Mouse (Mus musculus) stomach, postnatal 0 days (tissue): Measurements from ENCODE around the gene Nbea. TPM values are rescaled to one million over a fixed set of nuclear protein-coding genes. Genes with fewer than 3 reads are reported as not detected.

Source experiments
- ATAC-seq: fragments of 200-750 bp; cut with Nextera tagmentation; 2 replicates; pipeline ENCODE4 v1.8.0; 2017; ENCODE audit not compliant: low FRiP score, low TSS enrichment
- DNase-seq: peaks from one replicate; pipeline ENCODE4 v3.0.0-alpha.2; 2016; ENCODE audit warnings: low spot score
- H3K27ac ChIP-seq: fragments of 300-500 bp; sonication (generic); replicated peaks from 2 replicates; pipeline ENCODE4 v1.5.1; 2014; ENCODE audit warnings: mild to moderate bottlenecking, control low read depth
- H3K27me3 ChIP-seq: fragments of 300-500 bp; sonication (generic); 2 replicates; pipeline ENCODE4 v1.6.1; 2014; ENCODE audit warnings: low read length; ENCODE audit not compliant: control insufficient read depth, insufficient read depth
- H3K36me3 ChIP-seq: fragments of 300-500 bp; sonication (generic); 2 replicates; pipeline ENCODE4 v1.6.1; 2014; ENCODE audit warnings: low read length, mixed read lengths; ENCODE audit not compliant: control insufficient read depth, insufficient read depth
- H3K4me1 ChIP-seq: fragments of 300-500 bp; sonication (generic); replicated peaks from 2 replicates; pipeline ENCODE4 v1.6.1; 2014; ENCODE audit warnings: antibody characterized with exemption; ENCODE audit not compliant: control insufficient read depth, insufficient read depth
- H3K4me2 ChIP-seq: fragments of 300-500 bp; sonication (generic); replicated peaks from 2 replicates; pipeline ENCODE4 v1.6.1; 2014; ENCODE audit warnings: low read depth, mild to moderate bottlenecking, control low read depth, moderate library complexity
- H3K4me3 ChIP-seq: fragments of 300-500 bp; sonication (generic); 2 replicates; pipeline ENCODE4 v1.5.1; 2014; ENCODE audit warnings: low read depth, low read length, control low read depth
- H3K9ac ChIP-seq: fragments of 300-500 bp; sonication (generic); 2 replicates; pipeline ENCODE4 v1.6.1; 2014; ENCODE audit warnings: mild to moderate bottlenecking, low read length, control low read depth, mixed read lengths
- H3K9me3 ChIP-seq: fragments of 300-500 bp; sonication (generic); 2 replicates; pipeline ENCODE4 v1.6.1; 2016; ENCODE audit warnings: low read length; ENCODE audit not compliant: control insufficient read depth
- CTCF ChIP-seq: IDR thresholded peaks from 2 replicates; pipeline ENCODE4 v1.5.1; 2016; ENCODE audit warnings: antibody characterized with exemption, low read depth, mild to moderate bottlenecking, moderate library complexity
- EP300 ChIP-seq: optimal IDR thresholded peaks from 2 replicates; pipeline ENCODE3; 2016; ENCODE audit warnings: antibody characterized with exemption
- WGBS: fragments of 180-500 bp; shearing (Covaris S2); extraction: QIAGEN DNeasy Blood & Tissue Kit; methylation state at CpG from one replicate; pipeline ENCODE4 v1.1.7; 2014; 5-methylcytosine and 5-hydroxymethylcytosine counted together
- polyA plus RNA-seq: library from polyadenylated mRNA; unstranded; fragments of >200 nt; fragmentation: Nextera tagmentation; extraction: Ambion mirVana; gene quantifications from 2 replicates; pipeline ENCODE4 v1.2.1, GENCODE M21; 2015

Gene Nbea
- polyA plus RNA-seq, 1 experiment from 2014 or later: 4.3 TPM

GRCm38 (mm10) chr3:56187131-56187779, 3.8 kb upstream of the Nbea start:
- 47% methylated on average over 6 of the region's 6 CpGs for WGBS
- Histone ChIP-seq H3K4me2 (no peak overlapping the region), H3K4me1 (no peaks in the 10 kb centered on the region), H3K9ac (no peak overlapping the region), H3K27me3 (no peaks in the 10 kb centered on the region), H3K36me3 (no peaks in the 10 kb centered on the region), H3K9me3 (no peaks in the 10 kb centered on the region), H3K27ac (no peak overlapping the region), H3K4me3 (no peak overlapping the region)
- no peak for DNase-seq
- ATAC-seq: no peak
- no peak for TF ChIP-seq EP300
- no peak for TF ChIP-seq CTCF

- Histone ChIP-seq H3K4me1 (0 out of 2 replicates have a peak, but pooled peaks cover 2% of the 10 kb centered on the region), H3K27me3 (no peaks in the 10 kb centered on the region), H3K4me2 (peak overlapping the region; percentile 84), H3K36me3 (no peaks in the 10 kb centered on the region), H3K9ac (peak overlapping the region; percentile 78), H3K4me3 (peak overlapping the region; percentile 80), H3K27ac (peak overlapping the region; percentile 88), H3K9me3 (no peaks in the 10 kb centered on the region)
- ATAC-seq (peak; percentile 62), DNase-seq (peak; percentile 28)
- under 1% methylated on average over 49 of the region's 61 CpGs for WGBS
- TF ChIP-seq CTCF (no peak), EP300 (no peak)
Measured at GRCm38 (mm10) chr3:56182371-56183158, 936 bp downstream of the Nbea start.

- TF ChIP-seq EP300: no peak
- no peak for TF ChIP-seq CTCF
- 0 out of 2 replicates have a peak, but pooled peaks cover 2% of the 10 kb centered on the region for H3K4me1 ChIP-seq
- H3K36me3 ChIP-seq: no peaks in the 10 kb centered on the region
- WGBS: 11% methylated on average over 4 of the region's 4 CpGs
- no peak overlapping the region for H3K9ac ChIP-seq
- H3K9me3 ChIP-seq: no peaks in the 10 kb centered on the region
- H3K4me2 ChIP-seq: peak overlapping the region; percentile 84
- H3K4me3 ChIP-seq: peak overlapping the region; percentile 80
- no peak for ATAC-seq
- H3K27ac ChIP-seq: no peak overlapping the region
- no peak for DNase-seq
- H3K27me3 ChIP-seq: no peaks in the 10 kb centered on the region
Measured at GRCm38 (mm10) chr3:56181991-56182370, 1.5 kb downstream of the Nbea start.

- whole genome bisulfite sequencing: 47% methylated on average over 3 of the region's 3 CpGs
- Histone ChIP-seq H3K9me3 (no peaks in the 10 kb centered on the region), H3K9ac (no peak overlapping the region), H3K4me3 (no peak overlapping the region), H3K27ac (no peak overlapping the region), H3K4me1 (0 out of 2 replicates have a peak, but pooled peaks cover 2% of the 10 kb centered on the region), H3K36me3 (no peaks in the 10 kb centered on the region), H3K27me3 (no peaks in the 10 kb centered on the region), H3K4me2 (no peak overlapping the region)
- no peak for TF ChIP-seq EP300
- TF ChIP-seq CTCF: no peak
- ATAC-seq: no peak
- DNase-seq: no peak
Measured at GRCm38 (mm10) chr3:56181025-56181424, 2.5 kb downstream of the Nbea start.

- DNase-seq: no peak
- no peaks in the 10 kb centered on the region for H3K36me3 ChIP-seq
- H3K27ac ChIP-seq: no peak overlapping the region
- H3K9ac ChIP-seq: no peak overlapping the region
- TF ChIP-seq EP300 (no peak), CTCF (no peak)
- 91% methylated on average over 2 of the region's 2 CpGs for WGBS
- no peaks in the 10 kb centered on the region for H3K4me1 ChIP-seq
- no peak overlapping the region for H3K4me3 ChIP-seq
- no peak for ATAC-seq
- no peak overlapping the region for H3K4me2 ChIP-seq
- no peaks in the 10 kb centered on the region for H3K27me3 ChIP-seq
- no peaks in the 10 kb centered on the region for H3K9me3 ChIP-seq
Measured at GRCm38 (mm10) chr3:56157864-56158263, 25.6 kb downstream of the Nbea start.

GRCm38 (mm10) chr3:56126674-56127073, 56.8 kb downstream of the Nbea start:
- H3K4me1 ChIP-seq: no peaks in the 10 kb centered on the region
- H3K27ac ChIP-seq: no peak overlapping the region
- no peaks in the 10 kb centered on the region for H3K9me3 ChIP-seq
- H3K4me3 ChIP-seq: no peak overlapping the region
- 54% methylated on average over 3 of the region's 3 CpGs for WGBS
- DNase-seq: no peak
- H3K9ac ChIP-seq: no peak overlapping the region
- H3K36me3 ChIP-seq: no peaks in the 10 kb centered on the region
- no peaks in the 10 kb centered on the region for H3K27me3 ChIP-seq
- no peak for ATAC-seq
- no peak for TF ChIP-seq EP300
- peak; percentile 39; the same call in 1 of the 2 replicates for TF ChIP-seq CTCF
- H3K4me2 ChIP-seq: no peak overlapping the region
